Mouse (Mus musculus) lung, postnatal 0 days (tissue): ENCODE measurements around the gene Tmem79.

Experiments used
- CTCF ChIP-seq: IDR thresholded peaks from 2 replicates; pipeline ENCODE4 v1.5.1; 2016; ENCODE audit warnings: antibody characterized with exemption, mild to moderate bottlenecking
- EP300 ChIP-seq: IDR thresholded peaks from 2 replicates; pipeline ENCODE4 v1.6.1; 2016; ENCODE audit warnings: antibody characterized with exemption, mild to moderate bottlenecking, control low read depth

DNA sequence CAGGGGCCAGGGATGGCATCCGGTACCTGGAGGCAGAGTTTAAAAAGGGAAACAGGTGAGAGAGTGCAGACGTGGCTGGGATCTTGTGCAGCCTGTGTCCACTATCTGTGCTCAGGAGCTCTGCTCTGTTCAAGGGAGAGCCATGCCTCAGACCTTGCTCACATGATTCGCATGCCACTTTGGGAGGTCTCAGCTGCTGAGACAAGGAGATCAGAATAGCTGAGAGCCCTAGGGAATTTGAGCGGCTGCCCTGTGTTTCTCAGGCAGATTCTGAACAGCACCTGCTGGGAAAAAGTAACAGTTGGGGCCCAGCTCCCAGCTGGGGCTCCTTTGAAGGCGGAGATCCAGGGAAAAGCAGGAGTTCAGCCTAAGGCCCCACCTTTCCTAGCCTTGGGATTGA is 23.6 kb upstream of the Tmem79 start:
- no peak for TF ChIP-seq CTCF
- no peak for TF ChIP-seq EP300
